Mouse (Mus musculus): Measurements from ENCODE around the gene Fbn1. TPM values are rescaled to one million over a fixed set of nuclear protein-coding genes. Genes with fewer than 3 reads are reported as not detected.

Gene Fbn1
- polyA plus RNA-seq, 1 experiment from 2014 or later: 5.7 TPM

DNA sequence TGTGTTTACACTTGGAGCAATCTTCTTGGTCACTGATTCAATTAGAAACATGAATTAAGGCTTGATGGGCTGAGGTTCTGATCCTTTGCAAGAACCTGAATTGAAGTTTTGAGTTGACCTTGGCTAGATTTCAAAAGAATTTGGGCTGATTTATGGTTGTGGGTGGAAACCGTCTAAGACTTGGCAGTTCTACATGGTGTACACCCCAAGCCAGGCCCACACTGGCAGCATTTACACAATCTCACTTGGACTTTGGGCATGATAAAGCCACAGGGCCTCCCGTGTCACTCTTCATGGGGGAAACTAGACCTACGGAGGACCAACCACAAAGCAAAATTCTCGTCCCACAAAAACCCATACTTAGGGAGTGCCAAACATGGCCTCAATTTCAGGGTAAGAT lies 146.1 kb downstream of the Fbn1 start:
- no peak overlapping the region for H3K27ac ChIP-seq (ENCODE audit: low read depth, low read length)
- H3K9ac ChIP-seq (ENCODE audit: low read depth, low read length): no peak overlapping the region
- H3K36me3 ChIP-seq (ENCODE audit: control insufficient read depth, insufficient read depth, low read length): no peaks in the 10 kb centered on the region
- DNase-seq (ENCODE audit: low spot score) (no peak), ATAC-seq (replicated peaks; ENCODE audit: low FRiP score) (no peak)
- no peaks in the 10 kb centered on the region for H3K4me1 ChIP-seq (replicated peaks; ENCODE audit: control insufficient read depth, insufficient read depth, low read length)
- H3K27me3 ChIP-seq (replicated peaks; ENCODE audit: control insufficient read depth, insufficient read depth, low read length): no peaks in the 10 kb centered on the region
- WGBS: 77% methylated on average over 4 of the region's 4 CpGs
- H3K4me3 ChIP-seq (ENCODE audit: low read depth, low read length): no peak overlapping the region
- H3K4me2 ChIP-seq: no peak overlapping the region
- no peaks in the 10 kb centered on the region for H3K9me3 ChIP-seq (ENCODE audit: control insufficient read depth, low read length)

DNA sequence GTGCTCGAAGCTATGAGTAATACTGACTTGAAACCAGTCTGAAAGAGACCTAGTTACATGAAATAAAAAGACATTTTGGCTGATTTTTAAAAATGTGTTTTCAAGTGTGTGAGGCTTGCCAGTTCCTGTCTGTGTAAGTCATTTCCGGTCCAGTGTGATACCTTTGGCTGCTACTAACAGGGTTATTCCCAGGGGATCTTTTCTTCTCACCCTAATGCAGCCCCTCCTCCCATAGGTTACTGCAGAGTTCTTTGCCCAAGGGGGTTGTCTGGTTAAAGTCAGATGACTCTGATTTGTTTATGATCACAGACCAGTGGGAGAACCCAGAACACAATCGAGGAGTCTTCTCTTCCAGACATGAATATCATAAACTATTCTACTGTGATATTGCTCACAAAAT lies 151.3 kb downstream of the Fbn1 start:
- no peaks in the 10 kb centered on the region for H3K4me1 ChIP-seq (replicated peaks; ENCODE audit: control insufficient read depth, insufficient read depth, low read length)
- H3K27ac ChIP-seq (ENCODE audit: low read depth, low read length): no peak overlapping the region
- no peaks in the 10 kb centered on the region for H3K27me3 ChIP-seq (replicated peaks; ENCODE audit: control insufficient read depth, insufficient read depth, low read length)
- H3K4me2 ChIP-seq: no peak overlapping the region
- no peak overlapping the region for H3K9ac ChIP-seq (ENCODE audit: low read depth, low read length)
- 65% methylated on average over 3 of the region's 3 CpGs for WGBS
- no peak overlapping the region for H3K4me3 ChIP-seq (ENCODE audit: low read depth, low read length)
- H3K36me3 ChIP-seq (ENCODE audit: control insufficient read depth, insufficient read depth, low read length): no peaks in the 10 kb centered on the region
- DNase-seq (ENCODE audit: low spot score) (no peak), ATAC-seq (replicated peaks; ENCODE audit: low FRiP score) (no peak)
- H3K9me3 ChIP-seq (ENCODE audit: control insufficient read depth, low read length): no peaks in the 10 kb centered on the region

DNA sequence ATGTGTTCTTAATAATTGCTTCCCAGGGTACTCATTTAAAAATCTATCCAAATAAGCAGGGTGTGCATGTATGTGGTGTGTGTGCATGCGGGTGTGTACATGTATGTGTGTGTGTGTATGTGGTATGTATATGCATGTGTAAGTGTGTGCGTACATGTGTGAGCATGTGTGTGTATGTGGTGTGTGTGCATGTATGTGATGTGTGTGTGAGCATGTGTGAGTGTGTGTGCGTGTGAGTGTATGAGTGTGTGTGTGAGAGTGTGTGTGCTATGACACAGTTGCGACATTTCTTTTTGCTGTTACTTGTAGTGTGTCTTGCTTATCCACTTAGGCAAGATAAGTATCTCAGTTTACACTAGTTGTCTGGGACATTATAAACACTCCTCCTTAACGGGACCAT lies 151.7 kb downstream of the Fbn1 start:
- no peak overlapping the region for H3K27ac ChIP-seq (ENCODE audit: low read depth, low read length)

DNA sequence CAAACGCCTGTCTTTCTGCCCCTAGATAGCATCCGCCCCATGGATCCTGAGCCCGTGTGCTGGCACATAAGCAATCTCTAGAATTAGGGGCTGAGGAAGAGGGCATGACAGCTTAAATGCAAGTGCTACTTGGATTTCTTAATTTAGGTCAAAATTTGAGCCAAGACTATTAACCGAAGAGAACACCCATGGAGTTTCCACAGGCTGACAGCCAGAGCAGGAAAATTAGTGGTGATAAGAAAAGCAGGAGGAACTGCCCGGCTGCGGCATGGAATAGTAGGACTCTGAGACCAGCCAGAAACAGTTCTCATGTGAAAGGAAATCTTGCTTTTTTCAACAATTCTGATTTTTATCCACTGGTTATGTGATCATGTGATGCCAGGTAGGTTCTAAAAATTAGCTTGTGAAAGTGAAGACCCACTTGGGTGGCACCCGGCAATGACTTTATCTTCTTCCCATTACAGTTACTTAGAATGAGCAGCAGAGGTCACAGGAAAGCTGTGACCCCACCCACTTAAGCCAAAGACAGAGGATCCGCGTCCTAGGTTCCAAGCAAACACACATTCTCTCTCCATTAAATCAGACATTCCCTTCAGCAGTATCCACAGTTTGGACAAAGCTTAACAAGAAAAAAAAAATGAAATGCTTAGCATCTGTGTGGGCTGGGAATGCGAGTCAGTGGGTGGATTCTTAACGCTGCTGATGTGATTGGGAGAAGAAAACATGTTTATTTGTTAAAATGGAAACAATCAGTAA lies 152.4 kb downstream of the Fbn1 start:
- Histone ChIP-seq H3K4me2 (no peak overlapping the region), H3K9ac (ENCODE audit: low read depth, low read length) (no peak overlapping the region), H3K4me3 (ENCODE audit: low read depth, low read length) (no peak overlapping the region), H3K27me3 (replicated peaks; ENCODE audit: control insufficient read depth, insufficient read depth, low read length) (no peaks in the 10 kb centered on the region), H3K4me1 (replicated peaks; ENCODE audit: control insufficient read depth, insufficient read depth, low read length) (no peaks in the 10 kb centered on the region), H3K36me3 (ENCODE audit: control insufficient read depth, insufficient read depth, low read length) (no peaks in the 10 kb centered on the region), H3K9me3 (ENCODE audit: control insufficient read depth, low read length) (no peaks in the 10 kb centered on the region), H3K27ac (ENCODE audit: low read depth, low read length) (no peak overlapping the region)
- DNase-seq (ENCODE audit: low spot score) (no peak), ATAC-seq (replicated peaks; ENCODE audit: low FRiP score) (no peak)
- WGBS: 57% methylated on average over 11 of the region's 11 CpGs

More for the DNA sequence above, 151.7 kb downstream of the Fbn1 start:
- H3K4me1 ChIP-seq (replicated peaks; ENCODE audit: control insufficient read depth, insufficient read depth, low read length): no peaks in the 10 kb centered on the region
- H3K9ac ChIP-seq (ENCODE audit: low read depth, low read length): no peak overlapping the region
- no peak overlapping the region for H3K4me3 ChIP-seq (ENCODE audit: low read depth, low read length)
- H3K27me3 ChIP-seq (replicated peaks; ENCODE audit: control insufficient read depth, insufficient read depth, low read length): no peaks in the 10 kb centered on the region
- H3K36me3 ChIP-seq (ENCODE audit: control insufficient read depth, insufficient read depth, low read length): no peaks in the 10 kb centered on the region
- DNase-seq (ENCODE audit: low spot score) (no peak), ATAC-seq (replicated peaks; ENCODE audit: low FRiP score) (no peak)
- no peak overlapping the region for H3K4me2 ChIP-seq
- 83% methylated on average over 5 of the region's 5 CpGs for WGBS
- no peaks in the 10 kb centered on the region for H3K9me3 ChIP-seq (ENCODE audit: control insufficient read depth, low read length)

DNA sequence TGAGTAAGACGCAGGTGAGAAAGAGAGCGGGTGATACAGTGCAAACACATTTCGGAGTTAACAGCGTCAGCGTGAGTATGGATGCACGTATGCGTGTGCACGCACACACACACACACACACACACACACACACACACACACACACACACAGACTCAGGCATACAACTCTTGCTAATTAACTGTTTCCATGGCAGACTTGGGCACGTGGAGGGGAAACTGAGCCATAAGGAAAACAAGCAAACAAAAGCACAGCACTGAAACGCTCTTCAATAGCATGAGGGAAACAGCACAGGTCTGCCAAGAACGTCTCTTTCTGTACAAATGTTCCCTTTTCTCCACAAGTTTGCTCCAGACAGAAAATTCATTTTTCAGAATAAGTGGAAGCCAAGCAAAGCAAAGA lies 153.2 kb downstream of the Fbn1 start:
- H3K27ac ChIP-seq (ENCODE audit: low read depth, low read length): no peak overlapping the region

DNA sequence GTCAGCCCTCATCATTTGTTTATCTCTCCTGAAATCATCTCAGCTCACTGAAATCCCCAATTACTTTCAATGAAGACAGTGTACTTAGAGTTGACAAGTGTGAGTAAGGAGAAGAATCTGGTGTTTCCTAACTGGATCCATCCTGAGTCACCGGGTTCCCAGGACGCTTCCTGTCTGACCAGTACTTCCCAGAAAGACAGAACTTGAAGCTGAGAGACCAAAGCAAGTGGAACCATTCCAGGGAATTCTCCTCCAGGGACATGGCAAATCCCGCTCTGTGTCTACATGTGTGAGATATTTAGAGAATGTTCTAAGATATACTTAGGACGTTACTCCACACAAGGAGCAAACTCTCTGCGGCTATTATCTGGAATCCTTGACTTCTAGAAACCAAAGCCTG lies 158.6 kb downstream of the Fbn1 start:
- Histone ChIP-seq H3K4me1 (replicated peaks; ENCODE audit: control insufficient read depth, insufficient read depth, low read length) (no peaks in the 10 kb centered on the region), H3K36me3 (ENCODE audit: control insufficient read depth, insufficient read depth, low read length) (no peaks in the 10 kb centered on the region), H3K4me3 (ENCODE audit: low read depth, low read length) (no peak overlapping the region), H3K27ac (ENCODE audit: low read depth, low read length) (no peak overlapping the region), H3K9me3 (ENCODE audit: control insufficient read depth, low read length) (no peaks in the 10 kb centered on the region), H3K9ac (ENCODE audit: low read depth, low read length) (no peak overlapping the region), H3K27me3 (replicated peaks; ENCODE audit: control insufficient read depth, insufficient read depth, low read length) (no peaks in the 10 kb centered on the region), H3K4me2 (no peak overlapping the region)
- WGBS: 82% methylated on average over 5 of the region's 5 CpGs
- ATAC-seq (replicated peaks; ENCODE audit: low FRiP score) (no peak), DNase-seq (ENCODE audit: low spot score) (no peak)

More for the DNA sequence above, 153.2 kb downstream of the Fbn1 start:
- H3K27me3 ChIP-seq (replicated peaks; ENCODE audit: control insufficient read depth, insufficient read depth, low read length): no peaks in the 10 kb centered on the region
- no peak overlapping the region for H3K4me3 ChIP-seq (ENCODE audit: low read depth, low read length)
- no peaks in the 10 kb centered on the region for H3K36me3 ChIP-seq (ENCODE audit: control insufficient read depth, insufficient read depth, low read length)
- no peak overlapping the region for H3K9ac ChIP-seq (ENCODE audit: low read depth, low read length)
- DNase-seq (ENCODE audit: low spot score): no peak
- no peak overlapping the region for H3K4me2 ChIP-seq
- 87% methylated on average over 11 of the region's 11 CpGs for WGBS
- H3K4me1 ChIP-seq (replicated peaks; ENCODE audit: control insufficient read depth, insufficient read depth, low read length): no peaks in the 10 kb centered on the region
- H3K9me3 ChIP-seq (ENCODE audit: control insufficient read depth, low read length): no peaks in the 10 kb centered on the region
- no peak for ATAC-seq (replicated peaks; ENCODE audit: low FRiP score)

DNA sequence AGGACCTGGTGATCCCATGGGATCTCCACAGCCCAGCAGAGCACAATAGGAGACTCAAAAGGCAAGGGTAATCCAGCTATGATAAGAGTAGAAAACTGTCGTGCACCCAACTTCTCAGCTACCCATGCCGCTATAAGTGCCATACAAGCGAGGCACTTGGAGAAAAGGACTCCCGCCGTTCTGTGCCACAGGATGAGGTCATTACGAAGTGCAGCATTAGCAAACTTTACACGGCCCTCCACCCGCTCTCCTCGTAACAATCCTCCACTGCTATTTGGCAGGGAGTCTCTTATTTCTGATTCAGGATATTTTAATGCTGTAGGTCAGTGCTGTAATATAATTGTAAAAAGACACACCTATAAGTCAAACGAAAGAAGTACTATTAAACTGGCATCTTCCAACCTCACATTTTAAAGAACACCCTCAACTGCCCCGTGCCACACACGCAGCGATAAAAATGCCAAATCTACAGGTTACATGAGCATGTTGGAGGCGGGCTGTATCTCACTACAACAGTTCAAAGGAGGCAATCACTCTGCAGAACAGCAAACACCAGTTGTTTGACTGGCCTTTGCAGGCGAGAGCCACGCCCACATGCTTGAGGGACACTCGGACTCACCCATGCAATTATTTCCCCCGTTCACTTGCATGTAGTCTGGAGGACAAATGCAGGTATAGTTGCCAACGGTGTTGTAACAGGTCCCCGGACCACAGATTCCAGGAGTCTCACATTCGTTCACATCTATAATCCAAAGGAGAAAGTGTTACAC lies 165.4 kb downstream of the Fbn1 start:
- 85% methylated on average over 21 of the region's 21 CpGs for WGBS
- DNase-seq (ENCODE audit: low spot score): no peak
- Histone ChIP-seq H3K4me2 (no peak overlapping the region), H3K27me3 (replicated peaks; ENCODE audit: control insufficient read depth, insufficient read depth, low read length) (no peaks in the 10 kb centered on the region), H3K4me1 (replicated peaks; ENCODE audit: control insufficient read depth, insufficient read depth, low read length) (no peaks in the 10 kb centered on the region), H3K4me3 (ENCODE audit: low read depth, low read length) (no peak overlapping the region), H3K9me3 (ENCODE audit: control insufficient read depth, low read length) (no peaks in the 10 kb centered on the region), H3K36me3 (ENCODE audit: control insufficient read depth, insufficient read depth, low read length) (0 out of 2 replicates have a peak, but pooled peaks cover 2% of the 10 kb centered on the region), H3K9ac (ENCODE audit: low read depth, low read length) (no peak overlapping the region), H3K27ac (ENCODE audit: low read depth, low read length) (no peak overlapping the region)
- no peak for ATAC-seq (replicated peaks; ENCODE audit: low FRiP score)

DNA sequence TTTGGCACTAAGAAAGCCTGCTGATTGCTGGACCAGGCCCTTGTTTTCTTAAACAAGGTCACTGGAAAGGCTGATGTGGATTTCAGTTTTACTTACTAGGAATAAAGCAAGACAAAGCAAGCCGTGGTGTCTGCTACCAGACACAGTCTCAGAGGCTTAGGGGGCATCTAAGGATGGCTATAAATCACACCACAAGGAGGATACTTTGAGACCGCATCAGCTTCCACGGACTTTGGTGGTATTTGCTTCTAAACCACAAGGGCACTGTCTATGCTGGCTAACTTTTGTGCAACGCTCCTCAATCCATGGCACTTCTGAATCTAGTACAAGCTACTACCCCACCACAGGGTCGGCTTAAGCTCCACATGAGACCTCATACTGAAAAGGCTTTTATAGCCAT lies 167.4 kb downstream of the Fbn1 start:
- Histone ChIP-seq H3K36me3 (ENCODE audit: control insufficient read depth, insufficient read depth, low read length) (0 out of 2 replicates have a peak, but pooled peaks cover 4% of the 10 kb centered on the region), H3K9ac (ENCODE audit: low read depth, low read length) (no peak overlapping the region), H3K4me1 (replicated peaks; ENCODE audit: control insufficient read depth, insufficient read depth, low read length) (no peaks in the 10 kb centered on the region), H3K27ac (ENCODE audit: low read depth, low read length) (no peak overlapping the region), H3K4me3 (ENCODE audit: low read depth, low read length) (no peak overlapping the region), H3K27me3 (replicated peaks; ENCODE audit: control insufficient read depth, insufficient read depth, low read length) (no peaks in the 10 kb centered on the region), H3K4me2 (no peak overlapping the region), H3K9me3 (ENCODE audit: control insufficient read depth, low read length) (no peaks in the 10 kb centered on the region)
- no peak for ATAC-seq (replicated peaks; ENCODE audit: low FRiP score)
- 82% methylated on average over 5 of the region's 5 CpGs for WGBS
- DNase-seq (ENCODE audit: low spot score): no peak

DNA sequence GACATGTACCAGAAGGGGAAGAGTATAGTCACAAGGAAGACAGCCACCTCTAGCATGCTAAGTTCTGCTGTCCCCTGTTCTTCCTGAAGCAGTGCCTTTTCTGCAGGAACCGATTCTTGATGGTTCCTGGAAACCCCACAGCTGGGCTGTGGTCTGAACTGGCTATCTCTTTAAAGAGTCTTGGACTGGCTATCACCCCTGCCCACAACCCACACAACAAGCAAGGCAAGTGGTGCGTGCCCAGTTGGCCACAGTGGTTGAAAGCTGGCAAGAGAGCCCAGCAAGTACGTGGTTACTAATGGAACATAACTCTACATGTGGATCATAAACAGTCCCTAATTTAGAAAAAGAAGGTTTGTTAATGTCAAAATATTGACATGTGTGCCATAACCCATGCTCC lies 170.6 kb downstream of the Fbn1 start:
- Histone ChIP-seq H3K4me1 (replicated peaks; ENCODE audit: control insufficient read depth, insufficient read depth, low read length) (no peaks in the 10 kb centered on the region), H3K9me3 (ENCODE audit: control insufficient read depth, low read length) (no peaks in the 10 kb centered on the region), H3K27ac (ENCODE audit: low read depth, low read length) (no peak overlapping the region), H3K36me3 (ENCODE audit: control insufficient read depth, insufficient read depth, low read length) (0 out of 2 replicates have a peak, but pooled peaks cover 4% of the 10 kb centered on the region), H3K4me2 (no peak overlapping the region), H3K4me3 (ENCODE audit: low read depth, low read length) (no peak overlapping the region), H3K27me3 (replicated peaks; ENCODE audit: control insufficient read depth, insufficient read depth, low read length) (no peaks in the 10 kb centered on the region), H3K9ac (ENCODE audit: low read depth, low read length) (no peak overlapping the region)
- 72% methylated on average over 3 of the region's 3 CpGs for WGBS
- ATAC-seq (replicated peaks; ENCODE audit: low FRiP score) (no peak), DNase-seq (ENCODE audit: low spot score) (no peak)

Measured in liver, embryonic 11.5 days (tissue).